Mouse (Mus musculus) lung, adult 2 months (tissue): ENCODE measurements around the gene Gse1. TPM values are rescaled to one million over a fixed set of nuclear protein-coding genes. Genes with fewer than 3 reads are reported as not detected.

ENCODE experiments used
- DNase-seq: peaks from one replicate; pipeline ENCODE4 v3.0.0; 2022
- H3K4me1 ChIP-seq: fragments of 200-500 bp; 2 replicates; pipeline ENCODE4 v1.6.1; 2011; ENCODE audit warnings: low read length; ENCODE audit not compliant: control insufficient read depth, insufficient read depth
- H3K4me3 ChIP-seq: fragments of 200-500 bp; replicated peaks from 2 replicates; pipeline ENCODE3; 2011; ENCODE audit warnings: low read depth, mild to moderate bottlenecking, control low read depth, low read length; ENCODE audit errors: extremely low read depth
- CTCF ChIP-seq: fragments of 200-500 bp; IDR thresholded peaks from 2 replicates; pipeline ENCODE4 v1.5.1; 2011; ENCODE audit warnings: mild to moderate bottlenecking, low read length, control low read depth; ENCODE audit not compliant: insufficient read depth
- POLR2A ChIP-seq: fragments of 200-500 bp; IDR thresholded peaks from 2 replicates; pipeline ENCODE4 v1.6.1; 2011; ENCODE audit warnings: low read depth, mild to moderate bottlenecking, control low read depth, low read length, borderline replicate concordance; ENCODE audit errors: extremely low read depth
- WGBS: fragments of 180-500 bp; shearing (Covaris S2); methylation state at CpG from one replicate; pipeline ENCODE4 v1.1.7; 2018; 5-methylcytosine and 5-hydroxymethylcytosine counted together
- polyA plus RNA-seq: library from polyadenylated mRNA; depleted of rRNA; stranded (reverse); fragments of >200 nt; gene quantifications from 2 replicates; pipeline ENCODE4 v1.2.3, GENCODE M21; 2012

The Gse1 gene
- polyA plus RNA-seq, 1 experiment = 35.6 TPM

- 77% methylated on average over 16 of the region's 16 CpGs for WGBS
- no peak overlapping the region for H3K4me3 ChIP-seq
- TF ChIP-seq CTCF (no peak), POLR2A (no peak)
- H3K4me1 ChIP-seq = no peaks in the 10 kb centered on the region
- DNase-seq = no peak
Observed at GRCm38 (mm10) chr8:120250750-120251410, 22.6 kb downstream of the Gse1 start.

GRCm38 (mm10) chr8:120251411-120252035 lies 23.3 kb downstream of the Gse1 start:
- H3K4me1 ChIP-seq = no peaks in the 10 kb centered on the region; the same call in 1 of the 2 replicates

GRCm38 (mm10) chr8:120253626-120254025 lies 25.4 kb downstream of the Gse1 start:
- WGBS = 56% methylated on average over 8 of the region's 8 CpGs
- DNase-seq = no peak
- Histone ChIP-seq H3K4me1 (peaks cover 6% of the 10 kb centered on the region), H3K4me3 (no peak overlapping the region)
- TF ChIP-seq POLR2A = no peak
- no peak for TF ChIP-seq CTCF

More at GRCm38 (mm10) chr8:120251411-120252035, 23.3 kb downstream of the Gse1 start:
- DNase-seq = no peak
- whole genome bisulfite sequencing = 69% methylated on average over 9 of the region's 9 CpGs
- H3K4me3 ChIP-seq = no peak overlapping the region
- TF ChIP-seq CTCF (no peak), POLR2A (no peak; the same call in 1 of the 2 replicates)

- TF ChIP-seq CTCF = no peak
- no peak for TF ChIP-seq POLR2A
- DNase-seq = no peak
- Histone ChIP-seq H3K4me3 (no peak overlapping the region), H3K4me1 (peaks cover 6% of the 10 kb centered on the region)
- 76% methylated on average over 6 of the region's 6 CpGs for WGBS
Observed at GRCm38 (mm10) chr8:120255406-120255987, 27.2 kb downstream of the Gse1 start.

DNA sequence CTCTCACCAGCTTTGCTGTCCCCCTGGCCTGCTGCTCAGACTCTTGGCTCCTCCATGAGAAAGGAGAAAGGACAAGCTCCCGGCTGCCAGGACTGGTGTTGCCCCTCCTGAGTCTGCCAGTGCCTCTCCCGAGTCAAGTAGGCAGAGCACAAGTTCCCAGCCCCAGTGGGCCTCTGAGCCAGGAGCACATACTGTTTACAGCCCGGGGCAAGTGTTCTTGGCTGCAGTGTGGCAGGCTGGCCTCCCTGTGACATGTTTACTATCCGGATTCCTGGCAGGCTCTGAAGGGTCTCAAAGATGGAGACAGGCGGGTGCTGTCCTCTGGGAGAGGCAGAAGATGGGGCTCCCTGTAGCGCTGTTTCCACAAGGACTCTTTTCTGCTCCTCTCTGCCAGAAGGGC lies 28.7 kb downstream of the Gse1 start:
- WGBS = 39% methylated on average over 6 of the region's 6 CpGs
- Histone ChIP-seq H3K4me3 (no peak overlapping the region), H3K4me1 (peaks cover 6% of the 10 kb centered on the region)
- TF ChIP-seq POLR2A (no peak), CTCF (no peak)
- DNase-seq = no peak

DNA sequence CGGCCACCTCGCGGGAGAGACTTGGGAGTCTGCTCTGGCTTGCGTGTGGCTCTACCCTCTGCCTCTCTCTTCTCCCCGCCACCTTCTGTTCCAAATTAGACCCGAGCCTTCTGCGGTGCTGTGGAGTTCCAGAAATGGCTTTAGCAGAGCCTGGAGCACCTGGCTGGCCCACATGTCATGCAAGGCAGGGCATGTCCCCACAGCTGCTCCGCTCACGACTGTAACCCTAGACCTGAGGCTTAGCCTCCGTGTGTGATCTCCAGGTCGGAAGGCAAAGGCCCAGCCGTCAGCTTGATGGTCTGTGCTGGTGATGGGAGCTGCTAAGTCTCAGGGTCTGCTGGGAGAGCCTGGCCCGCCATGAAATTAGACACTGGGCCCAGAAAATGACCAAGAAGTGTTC lies 30.9 kb downstream of the Gse1 start:
- 91% methylated on average over 13 of the region's 13 CpGs for WGBS
- TF ChIP-seq CTCF = no peak
- TF ChIP-seq POLR2A = no peak
- Histone ChIP-seq H3K4me1 (peaks cover 7% of the 10 kb centered on the region), H3K4me3 (no peak overlapping the region)
- DNase-seq = no peak

DNA sequence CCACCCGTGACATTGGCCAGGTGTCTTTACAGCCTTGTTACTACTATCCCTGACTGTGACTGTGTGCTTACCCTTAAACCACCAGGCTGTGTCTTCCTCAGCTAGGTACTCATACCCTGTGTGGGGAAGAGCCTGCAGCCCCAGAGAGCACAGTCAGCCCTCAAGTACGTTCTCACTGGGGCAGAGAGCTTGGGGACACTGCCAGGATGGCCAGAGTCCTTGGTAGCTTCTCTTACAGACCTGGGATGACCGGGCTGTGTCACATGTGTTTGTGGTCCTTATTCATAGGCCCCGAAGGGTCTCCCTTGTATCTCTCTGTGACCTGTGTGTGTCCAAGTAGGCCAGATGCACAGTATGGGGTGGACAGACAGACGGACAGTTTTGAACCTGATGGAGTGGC lies 32.4 kb downstream of the Gse1 start:
- Histone ChIP-seq H3K4me3 (no peak overlapping the region), H3K4me1 (peaks cover 20% of the 10 kb centered on the region)
- DNase-seq = no peak
- 88% methylated on average over 5 of the region's 5 CpGs for WGBS
- TF ChIP-seq POLR2A (no peak), CTCF (no peak)

DNA sequence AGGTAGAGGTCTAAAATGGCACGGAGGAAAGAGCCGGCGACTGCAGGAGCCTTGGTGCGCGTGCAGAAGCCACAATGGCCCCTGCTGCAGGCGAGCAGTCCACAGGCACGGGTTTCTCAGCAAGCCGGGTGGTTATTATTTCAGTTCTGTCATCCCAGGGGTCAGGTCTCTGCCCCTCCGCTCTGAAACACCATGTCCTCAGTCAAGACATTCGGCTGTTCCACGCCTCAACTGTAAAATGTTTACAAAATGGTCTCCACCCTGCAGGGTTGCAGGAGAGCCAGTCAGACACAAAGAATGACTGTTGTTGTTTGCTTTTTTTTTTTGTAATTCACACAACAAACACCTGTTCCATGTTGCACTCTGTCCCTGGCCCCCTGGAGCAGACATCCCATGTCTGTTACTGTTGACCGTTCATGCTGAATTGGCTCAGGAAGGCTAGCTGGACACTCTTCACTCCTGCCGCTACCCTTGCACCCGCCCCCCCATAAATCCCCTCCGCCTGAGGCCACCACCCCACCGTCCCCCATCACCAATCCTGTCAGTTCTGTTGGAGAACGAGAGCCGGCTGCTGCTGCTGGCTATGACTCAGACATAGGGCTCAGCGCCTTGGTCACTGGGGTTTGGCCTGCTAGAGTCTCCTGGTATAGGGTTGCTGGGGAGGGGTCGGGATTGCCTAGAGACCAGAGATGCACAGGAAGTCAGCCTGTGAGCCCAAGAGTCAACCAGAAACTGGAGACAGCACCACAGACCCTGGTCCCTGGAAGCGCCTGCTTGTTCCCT lies 33.3 kb downstream of the Gse1 start:
- 50% methylated on average over 21 of the region's 21 CpGs for WGBS

DNA sequence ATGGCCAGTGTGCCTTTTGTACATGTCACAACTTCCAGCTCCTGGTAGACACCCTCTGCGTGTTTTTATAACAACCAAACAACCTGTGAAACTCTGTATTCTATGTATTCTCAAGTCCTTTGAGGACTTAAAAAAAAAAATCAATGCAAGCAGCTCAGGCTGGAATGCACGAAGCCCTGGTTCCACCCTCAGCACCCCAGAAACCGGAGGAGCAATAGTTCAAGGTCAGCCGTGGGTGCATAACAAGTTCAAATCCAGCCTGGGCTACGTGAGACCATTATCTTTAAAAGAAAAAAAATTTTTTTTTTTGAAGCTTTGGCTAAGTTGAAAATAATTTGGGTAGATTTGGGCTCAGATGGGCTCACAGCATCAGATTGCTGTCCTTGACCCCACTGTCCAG lies 35.6 kb downstream of the Gse1 start:
- TF ChIP-seq CTCF (no peak), POLR2A (no peak)
- Histone ChIP-seq H3K4me1 (peaks cover 21% of the 10 kb centered on the region), H3K4me3 (no peak overlapping the region)
- DNase-seq = no peak
- 92% methylated on average over 5 of the region's 5 CpGs for WGBS

More for the DNA sequence above, 33.3 kb downstream of the Gse1 start:
- Histone ChIP-seq H3K4me3 (no peak overlapping the region), H3K4me1 (peaks cover 21% of the 10 kb centered on the region)
- TF ChIP-seq CTCF = no peak
- no peak for TF ChIP-seq POLR2A
- no peak for DNase-seq
